Mouse (Mus musculus): ENCODE measurements around the gene Cd300a. TPM values are rescaled to one million over a fixed set of nuclear protein-coding genes. Genes with fewer than 3 reads are reported as not detected.

The Cd300a gene
- polyA plus RNA-seq, 1 experiment from 2014 or later = 1.4 TPM

- Histone ChIP-seq H3K27ac (replicated peaks; ENCODE audit: low read depth, low read length) (no peak overlapping the region), H3K4me2 (ENCODE audit: low read depth, low read length) (no peak overlapping the region), H3K9ac (replicated peaks; ENCODE audit: low read length) (no peak overlapping the region), H3K9me3 (replicated peaks; ENCODE audit: control insufficient read depth, low read length) (no peaks in the 10 kb centered on the region), H3K36me3 (replicated peaks; ENCODE audit: control insufficient read depth, insufficient read depth, low read depth, low read length) (no peaks in the 10 kb centered on the region), H3K27me3 (ENCODE audit: control insufficient read depth, insufficient read depth, low read length) (no peaks in the 10 kb centered on the region), H3K4me1 (ENCODE audit: control insufficient read depth, insufficient read depth, low read length) (peaks cover 11% of the 10 kb centered on the region), H3K4me3 (ENCODE audit: low read depth, low read length) (no peak overlapping the region)
- DNase-seq (ENCODE audit: low spot score) = no peak
- 8% methylated on average over 2 of the region's 2 CpGs for WGBS
- ATAC-seq (replicated peaks; ENCODE audit: insufficient number of reproducible peaks, low FRiP score, low TSS enrichment, low read depth) = no peak
Measured at GRCm38 (mm10) chr11:114876621-114877020, 13.2 kb upstream of the Cd300a start.

- no peaks in the 10 kb centered on the region for H3K9me3 ChIP-seq (replicated peaks; ENCODE audit: control insufficient read depth, low read length)
Measured at GRCm38 (mm10) chr11:114877145-114877544, 12.7 kb upstream of the Cd300a start.

GRCm38 (mm10) chr11:114879666-114880065 lies 10.2 kb upstream of the Cd300a start:
- no peak overlapping the region for H3K27ac ChIP-seq (replicated peaks; ENCODE audit: low read depth, low read length)
- WGBS = 74% methylated on average over 2 of the region's 2 CpGs
- no peaks in the 10 kb centered on the region for H3K27me3 ChIP-seq (ENCODE audit: control insufficient read depth, insufficient read depth, low read length)
- H3K36me3 ChIP-seq (replicated peaks; ENCODE audit: control insufficient read depth, insufficient read depth, low read depth, low read length) = no peaks in the 10 kb centered on the region
- no peaks in the 10 kb centered on the region for H3K9me3 ChIP-seq (replicated peaks; ENCODE audit: control insufficient read depth, low read length)
- peaks cover 3% of the 10 kb centered on the region; the same call in 1 of the 2 replicates for H3K4me1 ChIP-seq (ENCODE audit: control insufficient read depth, insufficient read depth, low read length)
- DNase-seq (ENCODE audit: low spot score) (no peak), ATAC-seq (replicated peaks; ENCODE audit: insufficient number of reproducible peaks, low FRiP score, low TSS enrichment, low read depth) (no peak)
- no peak overlapping the region for H3K4me3 ChIP-seq (ENCODE audit: low read depth, low read length)
- H3K9ac ChIP-seq (replicated peaks; ENCODE audit: low read length) = no peak overlapping the region
- H3K4me2 ChIP-seq (ENCODE audit: low read depth, low read length) = no peak overlapping the region

More at GRCm38 (mm10) chr11:114877145-114877544, 12.7 kb upstream of the Cd300a start:
- Histone ChIP-seq H3K9ac (replicated peaks; ENCODE audit: low read length) (no peak overlapping the region), H3K36me3 (replicated peaks; ENCODE audit: control insufficient read depth, insufficient read depth, low read depth, low read length) (no peaks in the 10 kb centered on the region), H3K4me2 (ENCODE audit: low read depth, low read length) (no peak overlapping the region), H3K4me3 (ENCODE audit: low read depth, low read length) (no peak overlapping the region), H3K4me1 (ENCODE audit: control insufficient read depth, insufficient read depth, low read length) (peaks cover 11% of the 10 kb centered on the region), H3K27ac (replicated peaks; ENCODE audit: low read depth, low read length) (no peak overlapping the region), H3K27me3 (ENCODE audit: control insufficient read depth, insufficient read depth, low read length) (no peaks in the 10 kb centered on the region)
- 50% methylated on average over 3 of the region's 3 CpGs for WGBS
- DNase-seq (ENCODE audit: low spot score) (peak; percentile 64), ATAC-seq (replicated peaks; ENCODE audit: insufficient number of reproducible peaks, low FRiP score, low TSS enrichment, low read depth) (no peak)

GRCm38 (mm10) chr11:114880185-114880584 lies 9.7 kb upstream of the Cd300a start:
- no peak overlapping the region for H3K4me3 ChIP-seq (ENCODE audit: low read depth, low read length)
- no peaks in the 10 kb centered on the region for H3K27me3 ChIP-seq (ENCODE audit: control insufficient read depth, insufficient read depth, low read length)
- DNase-seq (ENCODE audit: low spot score) = no peak
- no peak for ATAC-seq (replicated peaks; ENCODE audit: insufficient number of reproducible peaks, low FRiP score, low TSS enrichment, low read depth)
- no peak overlapping the region for H3K27ac ChIP-seq (replicated peaks; ENCODE audit: low read depth, low read length)
- no peaks in the 10 kb centered on the region for H3K36me3 ChIP-seq (replicated peaks; ENCODE audit: control insufficient read depth, insufficient read depth, low read depth, low read length)
- H3K9me3 ChIP-seq (replicated peaks; ENCODE audit: control insufficient read depth, low read length) = no peaks in the 10 kb centered on the region
- H3K9ac ChIP-seq (replicated peaks; ENCODE audit: low read length) = no peak overlapping the region
- no peak overlapping the region for H3K4me2 ChIP-seq (ENCODE audit: low read depth, low read length)
- peaks cover 3% of the 10 kb centered on the region; the same call in 1 of the 2 replicates for H3K4me1 ChIP-seq (ENCODE audit: control insufficient read depth, insufficient read depth, low read length)

GRCm38 (mm10) chr11:114880589-114880988 lies 9.3 kb upstream of the Cd300a start:
- no peak overlapping the region for H3K27ac ChIP-seq (replicated peaks; ENCODE audit: low read depth, low read length)
- H3K9ac ChIP-seq (replicated peaks; ENCODE audit: low read length) = no peak overlapping the region
- DNase-seq (ENCODE audit: low spot score) (peak; percentile 83), ATAC-seq (replicated peaks; ENCODE audit: insufficient number of reproducible peaks, low FRiP score, low TSS enrichment, low read depth) (no peak)
- H3K4me3 ChIP-seq (ENCODE audit: low read depth, low read length) = no peak overlapping the region
- no peaks in the 10 kb centered on the region for H3K9me3 ChIP-seq (replicated peaks; ENCODE audit: control insufficient read depth, low read length)
- H3K4me1 ChIP-seq (ENCODE audit: control insufficient read depth, insufficient read depth, low read length) = no peaks in the 10 kb centered on the region; the same call in 1 of the 2 replicates
- no peak overlapping the region for H3K4me2 ChIP-seq (ENCODE audit: low read depth, low read length)
- WGBS = 0% methylated on average over 1 of the region's 1 CpGs
- H3K36me3 ChIP-seq (replicated peaks; ENCODE audit: control insufficient read depth, insufficient read depth, low read depth, low read length) = no peaks in the 10 kb centered on the region
- no peaks in the 10 kb centered on the region for H3K27me3 ChIP-seq (ENCODE audit: control insufficient read depth, insufficient read depth, low read length)

GRCm38 (mm10) chr11:114883251-114883789 lies 6.5 kb upstream of the Cd300a start:
- no peak overlapping the region for H3K27ac ChIP-seq (replicated peaks; ENCODE audit: low read depth, low read length)
- 89% methylated on average over 4 of the region's 4 CpGs for WGBS
- no peaks in the 10 kb centered on the region for H3K36me3 ChIP-seq (replicated peaks; ENCODE audit: control insufficient read depth, insufficient read depth, low read depth, low read length)
- DNase-seq (ENCODE audit: low spot score) (no peak), ATAC-seq (replicated peaks; ENCODE audit: insufficient number of reproducible peaks, low FRiP score, low TSS enrichment, low read depth) (no peak)
- H3K9ac ChIP-seq (replicated peaks; ENCODE audit: low read length) = no peak overlapping the region
- no peaks in the 10 kb centered on the region for H3K27me3 ChIP-seq (ENCODE audit: control insufficient read depth, insufficient read depth, low read length)
- no peak overlapping the region for H3K4me2 ChIP-seq (ENCODE audit: low read depth, low read length)
- H3K4me1 ChIP-seq (ENCODE audit: control insufficient read depth, insufficient read depth, low read length) = no peaks in the 10 kb centered on the region
- H3K4me3 ChIP-seq (ENCODE audit: low read depth, low read length) = no peak overlapping the region
- H3K9me3 ChIP-seq (replicated peaks; ENCODE audit: control insufficient read depth, low read length) = no peaks in the 10 kb centered on the region

GRCm38 (mm10) chr11:114884380-114885100 lies 5.3 kb upstream of the Cd300a start:
- Histone ChIP-seq H3K36me3 (replicated peaks; ENCODE audit: control insufficient read depth, insufficient read depth, low read depth, low read length) (no peaks in the 10 kb centered on the region), H3K4me2 (ENCODE audit: low read depth, low read length) (no peak overlapping the region), H3K9ac (replicated peaks; ENCODE audit: low read length) (no peak overlapping the region), H3K4me1 (ENCODE audit: control insufficient read depth, insufficient read depth, low read length) (no peaks in the 10 kb centered on the region), H3K9me3 (replicated peaks; ENCODE audit: control insufficient read depth, low read length) (no peaks in the 10 kb centered on the region), H3K27me3 (ENCODE audit: control insufficient read depth, insufficient read depth, low read length) (no peaks in the 10 kb centered on the region), H3K4me3 (ENCODE audit: low read depth, low read length) (no peak overlapping the region), H3K27ac (replicated peaks; ENCODE audit: low read depth, low read length) (no peak overlapping the region)
- WGBS = 85% methylated on average over 4 of the region's 4 CpGs
- no peak for DNase-seq (ENCODE audit: low spot score)
- no peak for ATAC-seq (replicated peaks; ENCODE audit: insufficient number of reproducible peaks, low FRiP score, low TSS enrichment, low read depth)

GRCm38 (mm10) chr11:114890542-114890941 lies 701 bp downstream of the Cd300a start:
- no peaks in the 10 kb centered on the region for H3K9me3 ChIP-seq (replicated peaks; ENCODE audit: control insufficient read depth, low read length)
- H3K9ac ChIP-seq (replicated peaks; ENCODE audit: low read length) = no peak overlapping the region
- no peak overlapping the region for H3K27ac ChIP-seq (replicated peaks; ENCODE audit: low read depth, low read length)

More at GRCm38 (mm10) chr11:114890542-114890941, 701 bp downstream of the Cd300a start:
- 64% methylated on average over 5 of the region's 5 CpGs for WGBS
- Histone ChIP-seq H3K27me3 (ENCODE audit: control insufficient read depth, insufficient read depth, low read length) (no peaks in the 10 kb centered on the region), H3K4me3 (ENCODE audit: low read depth, low read length) (no peak overlapping the region), H3K4me1 (ENCODE audit: control insufficient read depth, insufficient read depth, low read length) (no peaks in the 10 kb centered on the region), H3K36me3 (replicated peaks; ENCODE audit: control insufficient read depth, insufficient read depth, low read depth, low read length) (no peaks in the 10 kb centered on the region), H3K4me2 (ENCODE audit: low read depth, low read length) (no peak overlapping the region)
- no peak for DNase-seq (ENCODE audit: low spot score)
- no peak for ATAC-seq (replicated peaks; ENCODE audit: insufficient number of reproducible peaks, low FRiP score, low TSS enrichment, low read depth)
